Mouse (Mus musculus): ENCODE data around the gene Mettl27.

GRCm38 (mm10) chr5:134970671-134971070, 38.5 kb downstream of the Mettl27 start:
- TF ChIP-seq CTCF (IDR thresholded peaks at IDR 0.05; ENCODE audit: low read depth) (no peak), EP300 (optimal IDR thresholded peaks at IDR 0.05) (no peak)

Measured in stomach, postnatal 0 days (tissue).